Mouse (Mus musculus) ES-Bruce4 (cell line): Measurements from ENCODE around the gene Hras. TPM values are rescaled to one million over a fixed set of nuclear protein-coding genes. Genes with fewer than 3 reads are reported as not detected.

Source experiments
- H3K27ac ChIP-seq: 2 replicates; pipeline ENCODE4 v1.5.1; 2012; ENCODE audit warnings: low read length, inconsistent platforms; ENCODE audit not compliant: insufficient read depth
- H3K27me3 ChIP-seq: 2 replicates; pipeline ENCODE4 v1.6.1; 2012; ENCODE audit warnings: mild to moderate bottlenecking, low read length, inconsistent platforms; ENCODE audit not compliant: control insufficient read depth, poor library complexity, insufficient read depth, severe bottlenecking
- H3K36me3 ChIP-seq: 2 replicates; pipeline ENCODE4 v1.6.1; 2012; ENCODE audit warnings: inconsistent platforms, mild to moderate bottlenecking, low read length, moderate library complexity; ENCODE audit not compliant: control insufficient read depth, poor library complexity, insufficient read depth, severe bottlenecking
- H3K4me1 ChIP-seq: one replicate; pipeline ENCODE4 v1.8.1; 2011; ENCODE audit warnings: low read length; ENCODE audit not compliant: control insufficient read depth, insufficient read depth
- H3K4me3 ChIP-seq: 2 replicates; pipeline ENCODE4 v1.5.1; 2011; ENCODE audit warnings: low read depth, mild to moderate bottlenecking, low read length
- H3K9ac ChIP-seq: 2 replicates; pipeline ENCODE4 v1.6.1; 2012; ENCODE audit warnings: low read depth, mild to moderate bottlenecking, inconsistent platforms; ENCODE audit not compliant: poor library complexity, severe bottlenecking
- H3K9me3 ChIP-seq: replicated peaks from 2 replicates; pipeline ENCODE4 v1.6.1; 2012; ENCODE audit warnings: mild to moderate bottlenecking, low read length, inconsistent platforms; ENCODE audit not compliant: control insufficient read depth, poor library complexity, insufficient read depth, severe bottlenecking
- CTCF ChIP-seq: IDR thresholded peaks from one replicate; pipeline ENCODE4 v1.8.1; 2011; ENCODE audit warnings: low read depth, low read length
- EP300 ChIP-seq: IDR thresholded peaks from 2 replicates; pipeline ENCODE4 v1.6.1; 2011; ENCODE audit warnings: low read depth, low read length; ENCODE audit not compliant: insufficient read depth
- POLR2A ChIP-seq: IDR thresholded peaks from one replicate; pipeline ENCODE4 v1.8.1; 2011; ENCODE audit warnings: low read length; ENCODE audit not compliant: insufficient read depth
- polyA plus RNA-seq: library from polyadenylated mRNA; stranded (reverse); fragments of >200 nt; gene quantifications from 2 replicates; pipeline ENCODE4 v1.2.4, GENCODE M21; 2011; ENCODE audit warnings: low read depth; ENCODE audit not compliant: missing spikeins, insufficient read depth, insufficient read length

Gene Hras
- polyA plus RNA-seq, 1 experiment: 50.5 TPM

GRCm38 (mm10) chr7:141210606-141211131 is 16.9 kb upstream of the Hras start:
- no peaks in the 10 kb centered on the region for H3K36me3 ChIP-seq
- peaks cover 4% of the 10 kb centered on the region for H3K4me1 ChIP-seq
- no peaks in the 10 kb centered on the region for H3K27me3 ChIP-seq
- H3K9me3 ChIP-seq: no peaks in the 10 kb centered on the region
- H3K4me3 ChIP-seq: no peak overlapping the region
- no peak overlapping the region for H3K27ac ChIP-seq
- H3K9ac ChIP-seq: no peak overlapping the region
- TF ChIP-seq CTCF (no peak), POLR2A (no peak), EP300 (no peak)

GRCm38 (mm10) chr7:141210137-141210536 is 16.3 kb upstream of the Hras start:
- no peak overlapping the region for H3K4me3 ChIP-seq
- H3K27me3 ChIP-seq: no peaks in the 10 kb centered on the region
- no peak overlapping the region for H3K9ac ChIP-seq
- H3K36me3 ChIP-seq: no peaks in the 10 kb centered on the region
- no peaks in the 10 kb centered on the region for H3K9me3 ChIP-seq
- no peak overlapping the region for H3K27ac ChIP-seq
- H3K4me1 ChIP-seq: peaks cover 4% of the 10 kb centered on the region
- TF ChIP-seq EP300: no peak
- TF ChIP-seq CTCF: no peak
- TF ChIP-seq POLR2A: no peak

GRCm38 (mm10) chr7:141209526-141209925 is 15.7 kb upstream of the Hras start:
- no peak overlapping the region for H3K27ac ChIP-seq

GRCm38 (mm10) chr7:141206182-141206937 is 12.6 kb upstream of the Hras start:
- no peak overlapping the region for H3K4me3 ChIP-seq
- TF ChIP-seq CTCF (no peak), POLR2A (no peak), EP300 (no peak)
- no peaks in the 10 kb centered on the region for H3K4me1 ChIP-seq
- no peaks in the 10 kb centered on the region for H3K36me3 ChIP-seq
- H3K27ac ChIP-seq: no peak overlapping the region
- H3K27me3 ChIP-seq: no peaks in the 10 kb centered on the region
- H3K9ac ChIP-seq: no peak overlapping the region
- no peaks in the 10 kb centered on the region for H3K9me3 ChIP-seq

More at GRCm38 (mm10) chr7:141209526-141209925, 15.7 kb upstream of the Hras start:
- TF ChIP-seq CTCF (no peak), EP300 (no peak), POLR2A (no peak)
- H3K9ac ChIP-seq: no peak overlapping the region
- no peaks in the 10 kb centered on the region for H3K27me3 ChIP-seq
- H3K9me3 ChIP-seq: no peaks in the 10 kb centered on the region
- H3K4me3 ChIP-seq: no peak overlapping the region
- peaks cover 4% of the 10 kb centered on the region for H3K4me1 ChIP-seq
- H3K36me3 ChIP-seq: no peaks in the 10 kb centered on the region

GRCm38 (mm10) chr7:141205504-141205903 is 11.7 kb upstream of the Hras start:
- Histone ChIP-seq H3K27me3 (no peaks in the 10 kb centered on the region), H3K9ac (no peak overlapping the region), H3K36me3 (no peaks in the 10 kb centered on the region), H3K9me3 (no peaks in the 10 kb centered on the region), H3K4me3 (no peak overlapping the region), H3K4me1 (no peaks in the 10 kb centered on the region), H3K27ac (no peak overlapping the region)
- TF ChIP-seq CTCF (no peak), POLR2A (no peak), EP300 (no peak)

- TF ChIP-seq POLR2A: no peak
- TF ChIP-seq CTCF: no peak
- TF ChIP-seq EP300: no peak
- H3K9ac ChIP-seq: no peak overlapping the region
- no peaks in the 10 kb centered on the region for H3K4me1 ChIP-seq
- H3K36me3 ChIP-seq: no peaks in the 10 kb centered on the region
- no peaks in the 10 kb centered on the region for H3K9me3 ChIP-seq
- H3K4me3 ChIP-seq: no peak overlapping the region
- no peaks in the 10 kb centered on the region for H3K27me3 ChIP-seq
- H3K27ac ChIP-seq: no peak overlapping the region
These were observed 10.7 kb upstream of the Hras start for GRCm38 (mm10) chr7:141204546-141204945.
